Mouse (Mus musculus): ENCODE measurements at regions not wholly inside any gene's neighbourhood (a gene's known extent, or its start where the extent isn't known, plus 50 kb on each side); places are given as distances from the start of the nearest gene placed in this dataset.

DNA sequence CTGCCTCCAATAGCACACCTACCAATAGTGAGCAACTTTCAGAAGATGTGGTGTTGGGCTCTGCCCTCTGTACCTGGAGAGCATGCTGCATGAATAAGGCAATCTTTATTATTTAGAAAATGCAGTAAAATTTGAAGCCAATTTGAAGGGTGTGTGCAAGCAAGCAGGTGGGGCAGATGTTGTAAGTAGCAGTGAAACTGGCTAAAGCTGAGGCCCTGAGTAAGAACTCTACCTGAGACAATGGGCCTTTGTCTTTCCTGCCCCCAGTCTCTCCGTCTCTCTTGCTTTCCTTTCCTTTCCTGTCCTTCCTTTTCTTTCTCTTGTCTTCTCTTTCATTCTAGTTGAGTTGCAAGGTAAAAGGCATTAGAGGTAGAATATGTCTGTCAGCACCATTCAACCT is 319.9 kb downstream of the Bcl11a start:
- TF ChIP-seq EP300 (optimal IDR thresholded peaks at IDR 0.05): no peak
- TF ChIP-seq CTCF (IDR thresholded peaks at IDR 0.05; ENCODE audit: low read depth): no peak

Data from stomach, postnatal 0 days (tissue).